Mouse (Mus musculus) heart, embryonic 15.5 days (tissue): ENCODE measurements around the gene Hoxd8. TPM values are rescaled to one million over a fixed set of nuclear protein-coding genes. Genes with fewer than 3 reads are reported as not detected.

ENCODE experiments used
- ATAC-seq: fragments of 200-750 bp; cut with Nextera tagmentation; replicated peaks from 2 replicates; pipeline ENCODE4 v1.8.0; 2017; ENCODE audit warnings: low read depth, moderate TSS enrichment; ENCODE audit not compliant: insufficient number of reproducible peaks, insufficient read depth, low FRiP score
- H3K27ac ChIP-seq: fragments of 300-500 bp; sonication (generic); 2 replicates; pipeline ENCODE4 v1.5.1; 2015; ENCODE audit warnings: mild to moderate bottlenecking, inconsistent platforms
- H3K27me3 ChIP-seq: fragments of 300-500 bp; sonication (generic); 2 replicates; pipeline ENCODE4 v1.6.1; 2015; ENCODE audit warnings: inconsistent platforms
- H3K36me3 ChIP-seq: fragments of 300-500 bp; sonication (generic); 2 replicates; pipeline ENCODE4 v1.6.1; 2015; ENCODE audit warnings: mild to moderate bottlenecking, inconsistent platforms
- H3K4me1 ChIP-seq: fragments of 300-500 bp; sonication (generic); replicated peaks from 2 replicates; pipeline ENCODE4 v1.6.1; 2015; ENCODE audit warnings: inconsistent platforms
- H3K4me2 ChIP-seq: fragments of 300-500 bp; sonication (generic); 2 replicates; pipeline ENCODE4 v1.6.1; 2015; ENCODE audit warnings: inconsistent platforms, mild to moderate bottlenecking, moderate library complexity
- H3K4me3 ChIP-seq: fragments of 300-500 bp; sonication (generic); 2 replicates; pipeline ENCODE4 v1.5.1; 2015; ENCODE audit warnings: mild to moderate bottlenecking, inconsistent platforms
- H3K9ac ChIP-seq: fragments of 300-500 bp; sonication (generic); 2 replicates; pipeline ENCODE4 v1.6.1; 2015; ENCODE audit warnings: mild to moderate bottlenecking, inconsistent platforms
- H3K9me3 ChIP-seq: fragments of 300-500 bp; sonication (generic); replicated peaks from 2 replicates; pipeline ENCODE4 v1.6.1; 2016; ENCODE audit warnings: inconsistent platforms
- WGBS: fragments of 180-500 bp; shearing (Covaris S2); methylation state at CpG from one replicate; pipeline ENCODE4 v1.1.7; 2015; ENCODE audit warnings: mixed read lengths; 5-methylcytosine and 5-hydroxymethylcytosine counted together
- polyA plus RNA-seq: library from polyadenylated mRNA; unstranded; fragments of >200 nt; fragmentation: Nextera tagmentation; extraction: Ambion mirVana; gene quantifications from 2 replicates; pipeline ENCODE4 v1.2.1, GENCODE M21; 2015

Gene Hoxd8
- polyA plus RNA-seq, 1 experiment from 2014 or later = 0.24 TPM

DNA sequence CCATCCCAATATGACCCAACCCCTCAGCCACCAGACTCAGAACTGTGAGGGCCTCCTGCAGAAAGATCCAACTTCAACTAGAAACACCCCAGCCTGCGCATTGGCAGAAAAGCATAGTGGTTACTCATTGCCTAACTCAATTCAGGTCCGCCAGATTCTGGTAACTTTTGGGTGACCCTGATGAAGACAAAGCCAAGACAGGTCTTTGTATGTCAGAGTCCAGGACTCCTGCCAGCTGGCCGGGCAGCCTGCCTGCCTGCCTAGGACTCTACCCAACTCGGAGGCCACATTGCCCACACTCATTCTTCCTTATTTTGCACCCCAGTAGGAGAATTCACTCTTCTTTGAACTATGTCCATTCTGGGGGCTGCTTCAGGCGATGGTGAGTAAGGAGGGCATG, 22.1 kb downstream of the Hoxd8 start, which contains the start of gene Gm28230:
Gm28230 (plus strand) TSS at position 178 of the 400 bp plus-strand sequence.
- peak within 1 kb of the TSS; percentile 35 for H3K4me3 ChIP-seq
- H3K4me1 ChIP-seq = peaks cover 9% of the 10 kb centered on the region
- no peak within 1 kb of the TSS for H3K27ac ChIP-seq
- H3K9me3 ChIP-seq = no peaks in the 10 kb centered on the region
- peak within 1 kb of the TSS; percentile 55 for H3K4me2 ChIP-seq
- no peak for ATAC-seq
- WGBS = 13% methylated on average over 5 of the region's 5 CpGs
- no peaks in the 10 kb centered on the region for H3K36me3 ChIP-seq
- no peak within 1 kb of the TSS for H3K9ac ChIP-seq
- H3K27me3 ChIP-seq = peaks cover 98% of the 10 kb centered on the region

DNA sequence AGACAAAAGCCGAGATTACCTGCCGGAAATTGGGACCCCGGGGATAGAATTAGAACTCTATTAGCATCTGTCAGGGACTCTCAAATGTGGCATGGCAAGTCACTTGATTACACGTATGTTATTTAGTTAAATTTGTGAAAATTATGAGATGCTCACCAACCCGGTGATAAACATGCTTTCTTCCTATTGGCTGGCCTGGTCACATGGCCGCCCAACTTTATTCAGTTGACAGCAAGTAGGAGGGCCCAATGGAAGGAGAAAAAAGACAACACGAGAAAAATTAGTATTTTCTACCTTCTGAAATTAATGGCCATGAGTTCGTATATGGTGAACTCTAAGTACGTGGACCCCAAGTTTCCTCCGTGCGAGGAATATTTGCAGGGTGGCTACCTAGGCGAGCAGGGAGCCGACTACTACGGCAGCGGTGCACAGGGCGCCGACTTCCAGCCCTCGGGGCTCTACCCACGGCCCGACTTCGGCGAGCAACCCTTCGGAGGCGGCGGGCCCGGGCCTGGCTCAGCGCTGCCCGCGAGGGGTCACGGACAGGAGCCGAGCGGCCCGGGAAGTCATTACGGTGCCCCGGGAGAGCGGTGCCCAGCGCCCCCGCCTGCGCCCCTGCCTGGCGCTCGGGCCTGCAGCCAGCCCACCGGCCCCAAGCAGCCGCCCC, 22.7 kb downstream of the Hoxd8 start:
- WGBS = 2% methylated on average over 43 of the region's 43 CpGs
- Histone ChIP-seq H3K9me3 (no peaks in the 10 kb centered on the region), H3K4me3 (peak overlapping the region; percentile 35), H3K4me1 (peaks cover 9% of the 10 kb centered on the region), H3K27me3 (peaks cover 98% of the 10 kb centered on the region), H3K9ac (no peak overlapping the region), H3K27ac (no peak overlapping the region), H3K4me2 (peak overlapping the region; percentile 55), H3K36me3 (no peaks in the 10 kb centered on the region)
- no peak for ATAC-seq

DNA sequence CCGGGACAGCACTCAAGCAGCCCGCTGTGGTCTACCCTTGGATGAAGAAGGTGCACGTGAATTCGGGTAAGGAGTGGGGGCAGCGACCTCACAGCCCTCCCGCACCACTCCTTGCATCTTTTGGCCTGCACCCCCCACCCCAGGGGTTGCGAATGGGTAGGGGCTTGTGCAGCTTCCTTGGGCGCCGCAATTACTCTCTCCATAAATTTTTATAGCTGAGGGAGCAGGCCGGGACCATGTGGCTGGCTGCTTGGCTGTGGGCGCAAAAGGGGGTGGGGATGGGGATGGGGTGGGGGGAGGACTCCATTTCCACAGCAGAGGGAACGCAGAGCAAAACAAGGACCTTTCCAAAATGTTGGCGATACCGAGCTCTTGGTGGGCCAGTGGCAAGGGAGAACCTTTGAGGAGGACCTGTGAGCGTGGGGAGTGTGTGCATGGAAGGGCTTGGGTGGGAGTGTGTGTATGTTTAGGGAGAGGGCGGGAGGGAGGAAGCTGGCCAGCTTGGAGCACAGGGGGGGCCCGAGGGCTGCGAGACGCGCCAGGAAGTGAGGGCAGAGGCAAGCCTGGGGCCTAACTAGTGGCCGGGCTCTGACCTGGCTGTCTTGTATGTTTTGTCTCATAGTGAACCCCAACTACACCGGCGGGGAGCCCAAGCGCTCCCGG, 23.4 kb downstream of the Hoxd8 start:
- peak overlapping the region; percentile 55 for H3K4me2 ChIP-seq
- WGBS = 1% methylated on average over 25 of the region's 25 CpGs
- H3K4me3 ChIP-seq = peak overlapping the region; percentile 35
- no peak overlapping the region for H3K9ac ChIP-seq
- H3K27me3 ChIP-seq = peaks cover 98% of the 10 kb centered on the region
- no peaks in the 10 kb centered on the region for H3K36me3 ChIP-seq
- ATAC-seq = no peak
- no peaks in the 10 kb centered on the region for H3K9me3 ChIP-seq
- no peak overlapping the region for H3K27ac ChIP-seq
- peaks cover 14% of the 10 kb centered on the region for H3K4me1 ChIP-seq

DNA sequence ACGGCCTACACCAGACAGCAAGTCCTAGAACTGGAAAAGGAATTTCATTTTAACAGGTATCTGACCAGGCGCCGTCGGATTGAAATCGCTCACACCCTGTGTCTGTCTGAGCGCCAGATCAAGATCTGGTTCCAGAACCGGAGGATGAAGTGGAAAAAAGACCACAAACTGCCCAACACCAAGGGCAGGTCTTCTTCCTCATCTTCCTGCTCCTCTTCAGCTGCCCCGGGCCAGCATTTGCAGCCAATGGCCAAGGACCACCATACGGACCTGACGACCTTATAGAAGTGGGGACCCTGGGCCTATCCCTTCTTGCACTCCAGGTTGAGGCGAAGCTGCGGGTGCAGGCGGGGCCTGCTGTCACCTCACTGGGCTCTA, 23.9 kb downstream of the Hoxd8 start:
- 0 out of 2 replicates have a peak overlapping the region, but pooled peaks have one; percentile 35 for H3K4me3 ChIP-seq
- peaks cover 16% of the 10 kb centered on the region for H3K4me1 ChIP-seq
- H3K27ac ChIP-seq = no peak overlapping the region
- no peak overlapping the region for H3K4me2 ChIP-seq
- no peaks in the 10 kb centered on the region for H3K36me3 ChIP-seq
- H3K27me3 ChIP-seq = peaks cover 98% of the 10 kb centered on the region
- no peak overlapping the region for H3K9ac ChIP-seq
- WGBS = 19% methylated on average over 13 of the region's 13 CpGs
- H3K9me3 ChIP-seq = no peaks in the 10 kb centered on the region
- no peak for ATAC-seq

DNA sequence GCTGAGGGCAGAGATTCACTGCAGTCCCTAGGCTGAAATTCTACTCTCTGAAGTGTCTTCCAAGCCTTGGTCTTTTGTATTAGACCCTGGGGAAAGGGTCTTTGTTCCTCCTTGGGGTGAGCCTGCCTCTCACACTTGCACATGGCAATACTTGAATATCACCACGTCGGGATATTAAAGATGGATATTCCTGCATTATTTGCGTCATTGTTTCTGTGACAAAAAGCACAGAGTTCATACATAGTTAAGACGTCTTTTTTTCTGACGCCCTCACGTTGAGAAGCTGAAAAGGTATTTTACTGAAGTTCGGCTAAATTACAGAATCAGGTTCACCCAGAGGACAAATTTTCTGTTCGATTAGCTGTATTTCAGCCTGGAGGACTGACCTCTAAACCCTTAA, 25.9 kb downstream of the Hoxd8 start:
- Histone ChIP-seq H3K4me2 (no peak overlapping the region), H3K36me3 (no peaks in the 10 kb centered on the region), H3K9me3 (no peaks in the 10 kb centered on the region), H3K9ac (no peak overlapping the region), H3K4me1 (peaks cover 16% of the 10 kb centered on the region), H3K27me3 (peaks cover 97% of the 10 kb centered on the region), H3K27ac (no peak overlapping the region), H3K4me3 (no peak overlapping the region)
- WGBS = 17% methylated on average over 8 of the region's 8 CpGs
- ATAC-seq = no peak

DNA sequence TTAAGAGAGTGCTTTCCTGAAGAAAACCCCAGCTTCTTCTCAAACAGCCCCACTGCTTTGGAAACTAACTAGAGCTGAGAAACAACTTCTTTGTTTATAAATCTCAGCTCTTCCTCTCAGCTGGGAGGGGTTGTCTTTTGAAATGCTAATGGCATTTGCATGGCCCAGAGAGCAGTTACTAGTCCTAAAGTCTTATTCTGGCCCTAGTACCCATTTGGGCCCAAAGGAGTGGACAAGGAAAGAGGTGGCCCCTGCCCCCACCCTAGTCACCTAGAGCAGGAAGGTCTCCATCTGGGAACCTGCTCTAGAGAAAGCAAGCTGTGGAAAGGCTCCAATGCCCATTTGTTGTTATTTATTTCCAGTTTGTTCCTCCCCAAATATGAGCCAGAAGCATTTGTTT, 26.6 kb downstream of the Hoxd8 start:
- Histone ChIP-seq H3K9ac (no peak overlapping the region), H3K4me1 (peaks cover 20% of the 10 kb centered on the region), H3K9me3 (no peaks in the 10 kb centered on the region), H3K27ac (no peak overlapping the region), H3K27me3 (peaks cover 97% of the 10 kb centered on the region), H3K36me3 (no peaks in the 10 kb centered on the region), H3K4me3 (no peak overlapping the region), H3K4me2 (no peak overlapping the region)
- no peak for ATAC-seq

DNA sequence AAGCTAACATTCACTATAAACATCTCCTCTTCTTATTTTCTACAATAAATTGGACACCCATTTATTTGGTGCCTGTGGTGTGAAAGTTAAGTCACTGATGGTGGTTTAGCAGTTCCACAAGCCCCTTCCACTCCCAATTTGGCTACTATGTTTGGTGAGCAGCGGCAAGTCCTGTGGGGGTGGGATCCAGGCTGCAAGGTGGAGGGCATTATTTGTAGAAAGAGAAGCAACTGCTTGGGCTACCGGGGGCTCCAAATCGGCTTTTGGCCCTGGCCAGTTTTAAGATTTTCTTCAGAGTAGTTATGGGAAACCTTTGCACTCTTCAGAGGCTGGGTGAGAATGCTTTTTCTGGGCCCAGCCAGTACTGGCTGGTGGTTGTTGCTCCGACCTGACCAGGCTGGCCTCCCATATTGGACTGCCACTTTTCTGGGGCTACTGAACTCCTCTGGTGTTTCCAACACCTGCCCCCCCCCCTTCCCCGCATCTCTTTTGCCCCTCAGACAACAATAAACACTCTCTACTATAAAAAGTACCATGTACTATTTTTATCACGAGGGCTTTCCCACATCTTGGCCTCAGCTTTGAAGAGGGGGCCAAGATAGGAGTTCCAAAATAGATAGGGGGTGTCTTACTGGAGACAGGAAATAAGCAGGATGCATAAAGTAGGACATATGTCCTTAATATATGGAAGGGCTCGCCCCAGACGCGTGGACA, 27.5 kb downstream of the Hoxd8 start:
- H3K9me3 ChIP-seq = no peaks in the 10 kb centered on the region
- WGBS = 9% methylated on average over 9 of the region's 9 CpGs
- no peak overlapping the region for H3K9ac ChIP-seq
- peaks cover 23% of the 10 kb centered on the region for H3K4me1 ChIP-seq
- no peak for ATAC-seq
- peaks cover 97% of the 10 kb centered on the region for H3K27me3 ChIP-seq
- H3K4me3 ChIP-seq = no peak overlapping the region
- no peak overlapping the region for H3K4me2 ChIP-seq
- no peak overlapping the region for H3K27ac ChIP-seq
- no peaks in the 10 kb centered on the region for H3K36me3 ChIP-seq

DNA sequence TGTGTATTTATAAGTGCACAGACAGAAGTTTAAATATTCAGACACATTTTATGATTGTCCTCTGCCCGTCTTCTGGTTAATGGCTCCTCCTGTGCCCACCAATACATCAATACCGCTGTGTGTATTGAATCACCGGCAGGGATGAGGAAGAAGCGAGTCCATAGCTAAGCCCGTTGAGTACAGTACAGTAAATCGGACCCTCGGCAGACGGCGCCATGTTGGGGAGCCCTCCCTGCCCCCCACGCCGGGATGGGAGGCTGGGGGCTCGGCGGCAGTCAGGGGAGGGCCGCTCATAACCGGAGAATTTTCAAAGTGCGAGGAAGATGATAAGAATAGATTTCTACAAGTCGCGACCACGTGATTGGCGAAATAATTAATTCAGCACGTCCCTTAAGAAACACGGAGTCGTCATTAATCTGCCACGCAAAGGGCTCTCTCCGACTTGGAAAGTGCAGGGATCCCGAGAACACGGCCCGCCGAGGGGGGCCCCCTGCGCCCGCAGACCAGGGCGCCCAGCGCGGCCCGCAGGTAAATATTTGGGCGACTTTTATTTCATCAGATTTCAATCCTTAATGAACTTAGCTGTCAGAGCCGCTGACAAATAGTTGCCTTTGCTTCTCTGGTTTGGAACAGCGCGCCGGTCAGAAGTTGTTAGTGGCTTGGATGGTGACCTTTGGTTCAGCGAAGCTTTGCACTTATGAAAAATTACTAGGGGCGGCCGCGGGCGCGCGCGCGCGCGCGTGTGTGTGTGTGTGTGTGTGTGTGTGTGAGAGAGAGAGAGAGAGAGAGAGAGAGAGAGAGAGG, 28.3 kb downstream of the Hoxd8 start:
- Histone ChIP-seq H3K4me1 (peaks cover 16% of the 10 kb centered on the region), H3K4me3 (peak overlapping the region; percentile 22), H3K27me3 (peaks cover 97% of the 10 kb centered on the region), H3K9me3 (no peaks in the 10 kb centered on the region), H3K36me3 (no peaks in the 10 kb centered on the region), H3K4me2 (peak overlapping the region; percentile 36; the same call in 1 of the 2 replicates), H3K9ac (no peak overlapping the region), H3K27ac (no peak overlapping the region)
- no peak for ATAC-seq
- 1% methylated on average over 52 of the region's 52 CpGs for WGBS

DNA sequence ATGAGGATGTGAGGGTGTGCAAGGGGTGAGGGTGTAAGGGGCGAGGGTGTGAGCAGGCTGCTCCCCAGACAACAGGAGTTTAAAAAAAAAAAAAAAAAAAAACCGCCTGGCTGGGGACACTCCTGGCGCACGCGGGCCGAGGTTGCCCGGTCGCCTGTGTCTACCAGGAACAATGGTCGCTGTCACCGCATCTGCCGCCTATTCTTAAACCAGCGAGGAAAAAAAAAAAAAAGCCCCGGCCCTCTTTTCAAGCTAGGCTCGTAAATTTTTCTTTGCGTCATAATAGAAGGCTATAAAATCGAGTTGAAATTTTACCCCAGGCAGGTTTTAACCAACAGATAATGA, 28.9 kb downstream of the Hoxd8 start:
- no peak for ATAC-seq
- Histone ChIP-seq H3K4me1 (peaks cover 16% of the 10 kb centered on the region), H3K27ac (no peak overlapping the region), H3K4me2 (no peak overlapping the region; the same call in 1 of the 2 replicates), H3K4me3 (no peak overlapping the region), H3K9ac (no peak overlapping the region), H3K27me3 (peaks cover 97% of the 10 kb centered on the region), H3K36me3 (no peaks in the 10 kb centered on the region), H3K9me3 (no peaks in the 10 kb centered on the region)
- 3% methylated on average over 10 of the region's 16 CpGs for whole genome bisulfite sequencing

DNA sequence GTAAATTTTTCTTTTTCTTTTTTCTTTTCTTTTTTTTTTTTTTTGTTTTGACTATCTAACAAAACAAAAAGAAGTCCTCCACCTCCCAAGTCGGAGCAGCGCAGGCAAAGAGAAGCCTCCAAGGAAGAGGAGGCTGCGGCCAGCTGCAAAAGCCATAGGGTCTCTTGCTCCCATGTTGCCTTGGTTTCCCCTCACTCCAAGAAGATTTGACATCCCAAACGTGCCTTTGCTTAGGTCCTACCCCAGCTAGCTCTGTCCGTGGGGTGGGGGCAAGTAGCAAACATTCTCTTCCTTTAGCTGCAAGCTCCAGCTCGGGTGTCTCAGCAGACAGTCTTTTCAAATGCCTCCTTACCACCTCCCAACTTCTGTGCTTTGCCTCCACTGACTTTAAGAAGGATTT, 29.4 kb downstream of the Hoxd8 start:
- WGBS = 3% methylated on average over 6 of the region's 6 CpGs

DNA sequence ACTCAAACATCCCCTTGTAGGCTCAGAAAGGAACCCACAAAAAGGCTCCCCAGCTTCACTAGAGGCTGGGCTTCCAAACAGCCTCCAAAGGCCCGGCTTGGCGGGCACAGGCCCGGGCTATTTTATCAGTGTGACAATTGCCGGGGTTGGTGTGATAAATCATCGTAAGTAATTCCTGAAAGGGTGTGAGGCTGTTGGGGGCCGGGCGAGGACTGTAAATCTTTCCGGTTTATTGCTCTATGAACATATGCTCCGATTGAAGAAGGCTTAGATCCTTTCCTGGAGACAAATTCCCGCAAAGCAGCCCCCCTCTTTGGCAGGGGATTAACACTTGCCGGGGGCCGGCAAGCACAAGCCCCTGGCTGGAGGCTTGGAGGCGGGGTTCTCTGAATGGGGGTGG, 30.0 kb downstream of the Hoxd8 start:
- no peaks in the 10 kb centered on the region for H3K9me3 ChIP-seq
- H3K9ac ChIP-seq = no peak overlapping the region
- H3K36me3 ChIP-seq = no peaks in the 10 kb centered on the region
- H3K4me1 ChIP-seq = peaks cover 16% of the 10 kb centered on the region
- H3K4me3 ChIP-seq = no peak overlapping the region
- H3K27me3 ChIP-seq = peaks cover 97% of the 10 kb centered on the region
- no peak overlapping the region for H3K4me2 ChIP-seq
- ATAC-seq = no peak
- no peak overlapping the region for H3K27ac ChIP-seq
- 6% methylated on average over 13 of the region's 13 CpGs for WGBS

More for the DNA sequence above, 29.4 kb downstream of the Hoxd8 start:
- no peaks in the 10 kb centered on the region for H3K9me3 ChIP-seq
- no peak overlapping the region for H3K9ac ChIP-seq
- peaks cover 97% of the 10 kb centered on the region for H3K27me3 ChIP-seq
- ATAC-seq = no peak
- no peak overlapping the region for H3K4me3 ChIP-seq
- H3K4me2 ChIP-seq = no peak overlapping the region
- H3K4me1 ChIP-seq = peaks cover 16% of the 10 kb centered on the region
- H3K27ac ChIP-seq = no peak overlapping the region
- H3K36me3 ChIP-seq = no peaks in the 10 kb centered on the region
